Mouse (Mus musculus): ENCODE measurements at regions not wholly inside any gene's neighbourhood (a gene's known extent, or its start where the extent isn't known, plus 50 kb on each side); places are given as distances from the start of the nearest gene placed in this dataset.

GRCm38 (mm10) chr15:25539344-25540176 is 82.8 kb upstream of the Myo10 start:
- H3K9ac ChIP-seq: no peak overlapping the region
- no peaks in the 10 kb centered on the region for H3K27me3 ChIP-seq
- H3K9me3 ChIP-seq: no peaks in the 10 kb centered on the region
- 77% methylated on average over 20 of the region's 20 CpGs for WGBS
- H3K4me2 ChIP-seq: no peak overlapping the region
- H3K4me3 ChIP-seq: no peak overlapping the region
- H3K4me1 ChIP-seq (replicated peaks): no peaks in the 10 kb centered on the region
- H3K36me3 ChIP-seq: no peaks in the 10 kb centered on the region
- H3K27ac ChIP-seq: no peak overlapping the region
- ATAC-seq (ENCODE audit: low FRiP score): no peak

GRCm38 (mm10) chr15:25542382-25542781 is 79.9 kb upstream of the Myo10 start:
- H3K27ac ChIP-seq: no peak overlapping the region
- H3K27me3 ChIP-seq: no peaks in the 10 kb centered on the region
- WGBS: 81% methylated on average over 4 of the region's 4 CpGs
- no peak overlapping the region for H3K4me3 ChIP-seq
- H3K36me3 ChIP-seq: no peaks in the 10 kb centered on the region
- ATAC-seq (ENCODE audit: low FRiP score): no peak
- H3K4me1 ChIP-seq (replicated peaks): no peaks in the 10 kb centered on the region
- H3K9ac ChIP-seq: no peak overlapping the region
- H3K9me3 ChIP-seq: no peaks in the 10 kb centered on the region
- no peak overlapping the region for H3K4me2 ChIP-seq

GRCm38 (mm10) chr15:25546185-25546584 is 76.1 kb upstream of the Myo10 start:
- H3K4me2 ChIP-seq: no peak overlapping the region
- no peak for ATAC-seq (ENCODE audit: low FRiP score)
- no peaks in the 10 kb centered on the region for H3K9me3 ChIP-seq
- WGBS: 72% methylated on average over 4 of the region's 4 CpGs
- no peaks in the 10 kb centered on the region for H3K36me3 ChIP-seq
- no peaks in the 10 kb centered on the region for H3K27me3 ChIP-seq
- H3K27ac ChIP-seq: no peak overlapping the region
- no peak overlapping the region for H3K9ac ChIP-seq
- H3K4me1 ChIP-seq (replicated peaks): no peaks in the 10 kb centered on the region
- H3K4me3 ChIP-seq: no peak overlapping the region

DNA sequence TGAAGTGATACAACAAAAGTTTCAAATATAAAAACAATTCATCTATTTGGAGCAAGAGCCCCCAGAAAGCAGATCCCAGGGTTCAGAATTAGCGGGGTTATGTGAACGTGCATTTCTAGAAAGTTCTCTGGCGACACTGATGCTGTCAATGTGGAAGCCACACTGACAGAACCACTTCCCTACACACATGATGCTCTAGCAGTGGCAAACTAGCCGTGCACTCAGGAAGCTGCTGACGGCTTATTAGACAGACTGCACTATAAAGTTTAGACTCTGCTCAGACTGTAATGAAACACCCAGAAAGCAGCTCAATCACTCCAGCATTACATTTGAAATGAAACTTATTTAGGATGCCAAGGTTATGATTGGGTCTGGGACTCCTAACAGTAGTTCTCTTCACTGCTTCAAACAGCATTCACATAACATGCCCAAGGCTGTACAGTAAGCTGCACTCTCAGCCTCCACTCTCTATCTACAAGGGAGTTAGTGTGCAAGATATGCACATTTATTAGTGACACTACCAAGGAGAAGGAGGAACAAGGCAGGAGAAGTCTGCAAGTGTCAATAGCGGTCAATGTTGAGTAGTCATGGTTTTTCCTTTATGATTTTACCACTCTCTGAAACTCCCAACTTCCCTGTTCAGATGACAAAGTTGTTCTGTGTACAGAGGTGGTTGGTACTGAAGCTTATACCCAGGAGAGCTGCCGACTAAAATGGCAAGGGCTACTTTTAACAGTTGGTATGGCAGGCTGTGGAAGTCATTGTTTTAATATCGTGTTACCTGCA is 71.9 kb upstream of the Myo10 start:
- Histone ChIP-seq H3K36me3 (no peaks in the 10 kb centered on the region), H3K9me3 (no peaks in the 10 kb centered on the region), H3K4me2 (no peak overlapping the region), H3K27ac (no peak overlapping the region), H3K4me1 (replicated peaks) (no peaks in the 10 kb centered on the region), H3K4me3 (no peak overlapping the region), H3K9ac (no peak overlapping the region), H3K27me3 (no peaks in the 10 kb centered on the region)
- WGBS: 90% methylated on average over 8 of the region's 8 CpGs
- ATAC-seq (ENCODE audit: low FRiP score): no peak

DNA sequence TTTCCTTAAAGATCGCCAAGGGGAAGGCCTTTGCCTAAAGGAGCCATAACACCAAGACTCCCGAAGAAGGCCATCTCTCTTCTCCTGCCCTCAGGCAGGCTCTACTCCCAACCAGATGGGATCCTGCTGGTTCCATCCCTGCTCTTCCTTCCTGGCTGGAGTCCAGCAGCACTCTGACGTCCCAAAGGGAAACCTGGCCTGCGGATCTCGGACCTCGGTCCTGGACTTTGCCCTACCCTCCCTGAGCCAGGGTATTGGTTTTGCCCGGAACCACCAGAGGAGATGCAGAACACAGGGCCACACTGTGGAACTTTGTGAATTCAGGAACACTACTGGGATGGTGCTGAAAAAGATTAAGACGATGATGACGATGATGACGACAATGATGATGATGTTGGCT is 67.4 kb upstream of the Myo10 start:
- Histone ChIP-seq H3K4me2 (no peak overlapping the region), H3K27ac (no peak overlapping the region), H3K9ac (no peak overlapping the region), H3K36me3 (no peaks in the 10 kb centered on the region), H3K27me3 (no peaks in the 10 kb centered on the region), H3K4me3 (no peak overlapping the region), H3K4me1 (replicated peaks) (no peaks in the 10 kb centered on the region), H3K9me3 (no peaks in the 10 kb centered on the region)
- no peak for ATAC-seq (ENCODE audit: low FRiP score)
- 91% methylated on average over 10 of the region's 10 CpGs for WGBS

DNA sequence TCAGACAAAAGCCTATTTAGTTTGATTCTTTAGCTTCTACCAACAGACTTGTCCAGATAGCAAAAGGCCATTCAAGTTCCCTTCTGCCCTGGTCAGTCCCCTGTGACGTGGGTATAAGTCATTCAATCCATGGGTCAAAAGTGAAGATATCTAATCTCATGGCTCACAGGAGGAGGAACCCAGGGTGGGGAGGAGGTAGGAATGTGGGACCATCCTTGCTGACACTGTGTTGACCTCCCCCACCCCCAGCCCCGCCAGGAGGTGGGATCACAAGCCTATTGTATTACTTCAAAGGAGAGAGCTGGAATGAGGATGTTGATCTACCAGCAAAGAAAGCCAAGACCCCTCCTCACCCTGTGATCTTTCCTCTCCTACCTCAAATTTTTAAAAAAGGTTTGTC is 66.5 kb upstream of the Myo10 start:
- H3K4me1 ChIP-seq (replicated peaks): no peaks in the 10 kb centered on the region
- no peak overlapping the region for H3K27ac ChIP-seq
- H3K9ac ChIP-seq: no peak overlapping the region
- H3K9me3 ChIP-seq: no peaks in the 10 kb centered on the region
- H3K27me3 ChIP-seq: no peaks in the 10 kb centered on the region
- 24% methylated on average over 2 of the region's 2 CpGs for WGBS
- ATAC-seq (ENCODE audit: low FRiP score): no peak
- no peak overlapping the region for H3K4me3 ChIP-seq
- no peak overlapping the region for H3K4me2 ChIP-seq
- H3K36me3 ChIP-seq: no peaks in the 10 kb centered on the region

GRCm38 (mm10) chr15:25557566-25557965 is 64.8 kb upstream of the Myo10 start:
- H3K4me1 ChIP-seq (replicated peaks): no peaks in the 10 kb centered on the region
- no peak overlapping the region for H3K9ac ChIP-seq
- no peaks in the 10 kb centered on the region for H3K27me3 ChIP-seq
- H3K4me3 ChIP-seq: no peak overlapping the region
- H3K36me3 ChIP-seq: no peaks in the 10 kb centered on the region
- 92% methylated on average over 8 of the region's 8 CpGs for WGBS
- no peaks in the 10 kb centered on the region for H3K9me3 ChIP-seq
- no peak overlapping the region for H3K27ac ChIP-seq
- ATAC-seq (ENCODE audit: low FRiP score): no peak
- H3K4me2 ChIP-seq: no peak overlapping the region

GRCm38 (mm10) chr15:25558240-25558639 is 64.1 kb upstream of the Myo10 start:
- no peaks in the 10 kb centered on the region for H3K27me3 ChIP-seq
- no peak for ATAC-seq (ENCODE audit: low FRiP score)
- H3K9me3 ChIP-seq: no peaks in the 10 kb centered on the region
- no peaks in the 10 kb centered on the region for H3K4me1 ChIP-seq (replicated peaks)
- no peak overlapping the region for H3K9ac ChIP-seq
- H3K4me3 ChIP-seq: no peak overlapping the region
- 77% methylated on average over 7 of the region's 7 CpGs for WGBS
- H3K4me2 ChIP-seq: no peak overlapping the region
- H3K36me3 ChIP-seq: no peaks in the 10 kb centered on the region
- H3K27ac ChIP-seq: no peak overlapping the region

DNA sequence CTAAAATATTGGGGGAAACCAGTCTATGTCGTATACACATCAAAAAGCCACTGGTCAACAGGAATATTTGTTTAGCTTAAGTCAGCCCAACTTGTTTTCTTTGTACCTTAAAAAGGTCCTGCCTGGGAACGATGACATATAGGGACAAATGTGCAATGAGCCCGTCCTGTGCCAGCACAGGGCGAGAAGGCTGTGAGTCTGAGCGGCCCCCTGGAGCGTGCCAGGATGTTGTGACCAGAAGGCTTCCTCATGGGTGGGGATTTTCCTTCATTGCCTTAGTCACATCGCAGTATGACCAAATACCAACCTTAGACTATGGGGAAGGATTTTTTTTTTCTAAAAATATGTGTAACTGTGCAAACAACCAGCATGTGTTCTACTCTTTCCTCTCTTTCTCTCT is 58.7 kb upstream of the Myo10 start:
- ATAC-seq (ENCODE audit: low FRiP score): no peak
- 84% methylated on average over 7 of the region's 7 CpGs for WGBS
- no peak overlapping the region for H3K27ac ChIP-seq
- no peak overlapping the region for H3K9ac ChIP-seq
- no peaks in the 10 kb centered on the region for H3K27me3 ChIP-seq
- H3K9me3 ChIP-seq: no peaks in the 10 kb centered on the region
- H3K4me3 ChIP-seq: no peak overlapping the region
- H3K4me2 ChIP-seq: no peak overlapping the region
- no peaks in the 10 kb centered on the region for H3K4me1 ChIP-seq (replicated peaks)
- H3K36me3 ChIP-seq: no peaks in the 10 kb centered on the region

DNA sequence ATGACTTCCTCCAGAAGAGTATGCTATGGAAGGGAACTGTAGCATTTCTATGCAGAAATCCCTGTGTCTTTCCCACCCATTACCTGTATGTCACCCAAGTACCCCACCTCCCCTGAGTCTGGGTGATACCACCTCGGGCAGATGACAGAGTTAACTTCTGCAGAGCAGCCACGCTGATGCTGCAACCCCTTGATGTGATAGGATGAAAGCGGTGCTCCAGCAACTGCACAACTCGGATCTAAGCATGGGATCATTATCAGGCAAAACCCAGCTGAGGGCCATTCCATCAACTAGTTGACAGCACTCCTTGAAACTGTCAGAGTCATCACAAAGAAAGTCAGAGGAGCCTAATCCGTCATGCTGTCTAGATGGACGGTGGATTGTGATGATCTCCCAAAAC is 49.8 kb upstream of the Myo10 start:
- Histone ChIP-seq H3K27me3 (no peaks in the 10 kb centered on the region), H3K4me3 (no peak overlapping the region), H3K27ac (no peak overlapping the region), H3K9me3 (no peaks in the 10 kb centered on the region), H3K9ac (no peak overlapping the region), H3K4me1 (replicated peaks) (no peaks in the 10 kb centered on the region), H3K4me2 (no peak overlapping the region), H3K36me3 (no peaks in the 10 kb centered on the region)
- no peak for ATAC-seq (ENCODE audit: low FRiP score)
- 33% methylated on average over 6 of the region's 6 CpGs for WGBS

Measured in hindbrain, embryonic 13.5 days (tissue).